Mouse (Mus musculus) liver, embryonic 13.5 days (tissue): ENCODE results near the gene Zfp422. TPM values are rescaled to one million over a fixed set of nuclear protein-coding genes. Genes with fewer than 3 reads are reported as not detected.

Source experiments
- ATAC-seq: fragments of 200-750 bp; cut with Nextera tagmentation; 2 replicates; pipeline ENCODE4 v1.8.0; 2017; ENCODE audit warnings: low read depth, mild to moderate bottlenecking, moderate number of reproducible peaks, moderate library complexity
- DNase-seq: peaks from one replicate; pipeline ENCODE4 v3.0.0; 2022
- H3K27ac ChIP-seq: fragments of 300-500 bp; sonication (generic); 2 replicates; pipeline ENCODE4 v1.5.1; 2015; ENCODE audit warnings: moderate library complexity, mild to moderate bottlenecking, inconsistent platforms
- H3K27me3 ChIP-seq: fragments of 300-500 bp; sonication (generic); 2 replicates; pipeline ENCODE4 v1.6.1; 2015; ENCODE audit warnings: mild to moderate bottlenecking, inconsistent platforms
- H3K36me3 ChIP-seq: fragments of 300-500 bp; sonication (generic); 2 replicates; pipeline ENCODE4 v1.6.1; 2015; ENCODE audit warnings: mild to moderate bottlenecking, inconsistent platforms
- H3K4me1 ChIP-seq: fragments of 300-500 bp; sonication (generic); replicated peaks from 2 replicates; pipeline ENCODE4 v1.6.1; 2015; ENCODE audit warnings: inconsistent platforms
- H3K4me2 ChIP-seq: fragments of 300-500 bp; sonication (generic); 2 replicates; pipeline ENCODE4 v1.6.1; 2015; ENCODE audit warnings: inconsistent platforms, mild to moderate bottlenecking, moderate library complexity
- H3K4me3 ChIP-seq: fragments of 300-500 bp; sonication (generic); replicated peaks from 2 replicates; pipeline ENCODE4 v1.5.1; 2015; ENCODE audit warnings: mild to moderate bottlenecking, inconsistent platforms
- H3K9ac ChIP-seq: fragments of 300-500 bp; sonication (generic); 2 replicates; pipeline ENCODE4 v1.6.1; 2015; ENCODE audit warnings: mild to moderate bottlenecking, inconsistent platforms
- H3K9me3 ChIP-seq: fragments of 300-500 bp; sonication (generic); replicated peaks from 2 replicates; pipeline ENCODE4 v1.6.1; 2016; ENCODE audit warnings: inconsistent platforms
- WGBS: fragments of 180-500 bp; shearing (Covaris S2); methylation state at CpG from one replicate; pipeline ENCODE4 v1.1.7; 2015; ENCODE audit not compliant: insufficient replicate concordance; 5-methylcytosine and 5-hydroxymethylcytosine counted together
- polyA plus RNA-seq: library from polyadenylated mRNA; unstranded; fragments of >200 nt; fragmentation: Nextera tagmentation; extraction: Ambion mirVana; gene quantifications from 2 replicates; pipeline ENCODE4 v1.2.1, GENCODE M21; 2015

The Zfp422 gene
- polyA plus RNA-seq, 1 experiment from 2014 or later: 27.6 TPM

DNA sequence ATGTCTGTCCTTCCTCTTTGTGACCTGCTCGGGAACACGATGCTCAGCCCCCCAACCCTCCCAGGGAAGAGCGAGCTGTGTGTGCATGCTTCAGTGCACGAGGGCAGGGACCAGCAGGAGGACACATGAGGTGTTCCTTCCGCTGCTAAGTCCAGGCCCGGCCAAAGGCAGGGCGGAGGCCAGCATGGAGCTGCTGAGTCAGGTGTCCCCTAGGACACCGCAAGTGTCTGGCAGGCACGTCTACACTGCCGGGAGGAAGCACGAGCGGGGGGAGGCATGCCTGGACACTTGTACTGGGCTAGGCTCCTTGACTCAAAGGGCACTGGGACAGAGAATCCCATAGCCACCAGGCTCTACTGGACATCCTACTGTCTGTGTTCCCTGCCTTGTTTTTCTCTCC lies 19.0 kb upstream of the Zfp422 start:
- H3K27me3 ChIP-seq: no peaks in the 10 kb centered on the region; the same call in 1 of the 2 replicates
- no peak overlapping the region for H3K4me2 ChIP-seq
- H3K9ac ChIP-seq: no peak overlapping the region
- H3K27ac ChIP-seq: no peak overlapping the region
- DNase-seq: no peak
- peaks cover 12% of the 10 kb centered on the region for H3K4me1 ChIP-seq
- H3K36me3 ChIP-seq: no peaks in the 10 kb centered on the region
- WGBS: 68% methylated on average over 12 of the region's 12 CpGs
- ATAC-seq: no peak
- H3K9me3 ChIP-seq: no peaks in the 10 kb centered on the region
- H3K4me3 ChIP-seq: no peak overlapping the region

DNA sequence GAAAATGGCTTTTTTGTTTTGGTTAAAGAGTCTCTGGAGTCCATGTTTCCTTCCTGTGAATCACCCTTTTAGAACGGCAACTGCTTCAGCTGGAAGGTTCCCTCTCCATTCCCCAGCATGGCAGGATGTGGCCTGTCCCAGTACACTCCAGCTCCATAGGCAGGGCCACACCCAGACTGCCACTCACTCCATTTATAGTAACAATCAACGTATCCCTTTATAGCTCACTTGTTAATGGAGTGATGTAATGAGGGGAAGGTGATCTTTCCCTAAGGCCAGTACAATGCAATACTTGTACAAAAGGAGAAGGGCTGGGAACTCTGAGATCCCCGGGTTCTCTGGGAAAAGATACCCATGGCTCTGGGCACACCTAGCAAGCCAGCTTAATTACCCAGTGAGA lies 15.5 kb upstream of the Zfp422 start:
- no peaks in the 10 kb centered on the region for H3K36me3 ChIP-seq
- 48% methylated on average over 3 of the region's 3 CpGs for WGBS
- H3K9me3 ChIP-seq: no peaks in the 10 kb centered on the region
- no peak overlapping the region for H3K4me3 ChIP-seq
- no peak overlapping the region for H3K27ac ChIP-seq
- peaks cover 4% of the 10 kb centered on the region for H3K4me1 ChIP-seq
- no peak overlapping the region for H3K9ac ChIP-seq
- H3K27me3 ChIP-seq: no peaks in the 10 kb centered on the region
- DNase-seq (no peak), ATAC-seq (no peak)
- H3K4me2 ChIP-seq: no peak overlapping the region

DNA sequence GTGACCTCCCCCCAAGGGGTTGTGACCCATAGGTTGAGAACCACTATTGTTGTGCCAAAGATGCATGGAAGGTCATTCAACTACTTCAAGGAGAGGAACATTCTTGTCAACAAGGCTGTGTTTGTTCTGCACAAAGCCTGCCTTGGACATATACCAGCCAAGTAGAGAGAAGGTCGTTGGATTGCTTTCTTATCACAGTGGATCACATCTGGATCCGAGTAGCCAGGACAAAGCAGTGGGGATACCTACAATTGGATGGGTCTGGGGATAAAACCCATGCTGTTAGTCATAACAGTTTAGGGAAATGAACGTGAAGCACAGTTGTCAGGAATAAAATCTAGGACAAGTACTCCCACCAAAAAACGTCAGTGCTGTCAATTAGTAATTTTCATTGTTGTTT lies 15.1 kb upstream of the Zfp422 start:
- 48% methylated on average over 4 of the region's 4 CpGs for WGBS
- H3K27ac ChIP-seq: no peak overlapping the region

DNA sequence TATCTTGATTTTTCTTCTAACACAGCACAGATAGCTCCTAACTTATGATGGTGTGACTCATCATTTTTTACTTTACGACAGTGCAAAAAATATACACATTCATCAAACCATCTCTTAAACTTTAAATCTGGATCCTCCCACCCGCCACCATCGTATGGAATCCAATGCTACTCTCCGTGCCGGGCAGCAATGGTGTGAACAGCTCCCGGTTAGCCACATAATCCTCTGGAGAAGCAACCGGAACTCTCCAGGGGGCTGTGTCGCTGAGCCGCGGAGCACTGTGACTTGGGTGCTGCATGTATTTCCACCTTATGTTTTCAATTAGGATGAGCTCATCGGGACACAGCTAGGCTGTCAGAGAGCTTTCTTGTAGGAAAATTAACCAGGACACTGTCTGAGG lies 14.1 kb upstream of the Zfp422 start:
- Histone ChIP-seq H3K4me1 (peaks cover 9% of the 10 kb centered on the region), H3K4me3 (no peak overlapping the region), H3K36me3 (no peaks in the 10 kb centered on the region), H3K9ac (no peak overlapping the region), H3K4me2 (no peak overlapping the region), H3K27me3 (no peaks in the 10 kb centered on the region), H3K9me3 (no peaks in the 10 kb centered on the region), H3K27ac (no peak overlapping the region)
- whole genome bisulfite sequencing: 75% methylated on average over 11 of the region's 11 CpGs
- ATAC-seq (no peak), DNase-seq (no peak)

More for the DNA sequence above, 15.1 kb upstream of the Zfp422 start:
- no peaks in the 10 kb centered on the region for H3K27me3 ChIP-seq
- H3K9me3 ChIP-seq: no peaks in the 10 kb centered on the region
- no peaks in the 10 kb centered on the region for H3K36me3 ChIP-seq
- H3K4me2 ChIP-seq: no peak overlapping the region
- DNase-seq (no peak), ATAC-seq (no peak)
- no peak overlapping the region for H3K4me3 ChIP-seq
- H3K9ac ChIP-seq: no peak overlapping the region
- peaks cover 8% of the 10 kb centered on the region for H3K4me1 ChIP-seq

DNA sequence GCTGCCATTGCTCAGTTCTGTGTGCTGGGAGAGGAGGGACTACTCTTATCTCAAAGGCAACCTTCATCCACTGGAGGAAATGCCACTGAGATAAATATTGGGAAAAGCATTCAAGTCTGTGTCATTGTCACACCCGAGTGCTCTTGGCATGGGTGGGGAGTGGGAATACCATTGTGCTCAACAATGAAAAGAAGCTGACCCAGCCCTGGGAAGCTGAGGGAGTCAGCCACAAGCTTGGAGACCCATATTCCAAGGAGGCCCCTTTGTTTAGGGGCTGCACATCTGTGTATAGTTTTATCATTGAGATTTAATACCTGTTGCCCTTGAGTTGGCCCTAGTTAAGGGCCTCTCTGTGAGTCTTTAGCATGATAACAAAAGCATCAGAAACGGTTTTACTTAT lies 10.9 kb upstream of the Zfp422 start:
- ATAC-seq (0 out of 2 replicates have a peak, but pooled peaks have one; percentile 19), DNase-seq (no peak)
- H3K4me2 ChIP-seq: no peak overlapping the region
- peaks cover 26% of the 10 kb centered on the region for H3K4me1 ChIP-seq
- no peak overlapping the region for H3K27ac ChIP-seq
- no peak overlapping the region for H3K9ac ChIP-seq
- H3K27me3 ChIP-seq: no peaks in the 10 kb centered on the region
- WGBS: 40% methylated on average over 2 of the region's 2 CpGs
- no peaks in the 10 kb centered on the region for H3K36me3 ChIP-seq
- H3K9me3 ChIP-seq: no peaks in the 10 kb centered on the region
- H3K4me3 ChIP-seq: no peak overlapping the region

DNA sequence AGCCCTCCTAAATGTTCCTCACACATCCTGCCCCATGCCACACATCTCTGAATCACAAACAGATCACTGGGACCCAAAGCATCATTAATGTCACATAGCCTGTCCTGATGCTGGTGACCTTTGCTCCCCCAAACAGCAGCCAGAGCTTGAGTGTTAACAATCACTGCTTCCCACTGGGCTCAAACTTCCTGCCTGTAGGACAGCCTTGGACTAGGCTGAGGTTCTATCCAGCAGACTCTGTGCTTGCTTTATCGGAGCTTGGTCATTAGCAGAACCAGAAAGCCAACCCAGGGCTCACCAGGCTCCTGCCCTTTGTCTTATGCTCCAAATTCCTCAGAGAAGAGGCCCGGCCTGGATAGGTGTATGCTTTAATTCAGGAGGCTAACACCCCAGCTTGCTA lies 10.1 kb upstream of the Zfp422 start:
- H3K36me3 ChIP-seq: no peaks in the 10 kb centered on the region
- H3K9ac ChIP-seq: no peak overlapping the region
- H3K4me3 ChIP-seq: no peak overlapping the region
- no peaks in the 10 kb centered on the region for H3K27me3 ChIP-seq
- H3K4me1 ChIP-seq: peaks cover 33% of the 10 kb centered on the region
- WGBS: 62% methylated on average over 2 of the region's 2 CpGs
- DNase-seq: no peak
- no peaks in the 10 kb centered on the region for H3K9me3 ChIP-seq
- ATAC-seq: no peak
- H3K27ac ChIP-seq: no peak overlapping the region
- H3K4me2 ChIP-seq: no peak overlapping the region

DNA sequence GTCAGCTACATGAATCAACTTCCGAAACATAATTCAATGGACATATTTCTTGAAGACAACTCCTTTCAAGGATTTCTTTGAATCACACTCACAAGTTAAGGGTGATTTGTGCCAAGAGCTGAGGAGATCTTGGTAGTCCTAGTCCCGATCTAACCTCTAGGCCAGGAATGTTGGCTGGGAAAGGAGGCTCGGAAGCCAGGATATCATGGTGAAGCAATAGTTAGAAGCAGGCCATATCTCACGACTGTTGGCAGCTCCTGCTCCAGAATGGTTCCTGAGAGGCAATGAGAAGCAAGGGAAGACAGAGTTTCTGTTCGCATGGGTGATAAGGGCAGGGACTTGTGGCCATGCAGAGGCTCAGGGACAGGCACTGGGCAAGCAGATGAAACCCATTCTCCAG lies 8.7 kb upstream of the Zfp422 start:
- WGBS: 60% methylated on average over 5 of the region's 5 CpGs
- Histone ChIP-seq H3K36me3 (no peaks in the 10 kb centered on the region), H3K9me3 (no peaks in the 10 kb centered on the region), H3K27me3 (no peaks in the 10 kb centered on the region), H3K4me3 (no peak overlapping the region), H3K4me2 (no peak overlapping the region), H3K4me1 (peaks cover 33% of the 10 kb centered on the region), H3K9ac (no peak overlapping the region), H3K27ac (no peak overlapping the region)
- DNase-seq (no peak), ATAC-seq (no peak)

DNA sequence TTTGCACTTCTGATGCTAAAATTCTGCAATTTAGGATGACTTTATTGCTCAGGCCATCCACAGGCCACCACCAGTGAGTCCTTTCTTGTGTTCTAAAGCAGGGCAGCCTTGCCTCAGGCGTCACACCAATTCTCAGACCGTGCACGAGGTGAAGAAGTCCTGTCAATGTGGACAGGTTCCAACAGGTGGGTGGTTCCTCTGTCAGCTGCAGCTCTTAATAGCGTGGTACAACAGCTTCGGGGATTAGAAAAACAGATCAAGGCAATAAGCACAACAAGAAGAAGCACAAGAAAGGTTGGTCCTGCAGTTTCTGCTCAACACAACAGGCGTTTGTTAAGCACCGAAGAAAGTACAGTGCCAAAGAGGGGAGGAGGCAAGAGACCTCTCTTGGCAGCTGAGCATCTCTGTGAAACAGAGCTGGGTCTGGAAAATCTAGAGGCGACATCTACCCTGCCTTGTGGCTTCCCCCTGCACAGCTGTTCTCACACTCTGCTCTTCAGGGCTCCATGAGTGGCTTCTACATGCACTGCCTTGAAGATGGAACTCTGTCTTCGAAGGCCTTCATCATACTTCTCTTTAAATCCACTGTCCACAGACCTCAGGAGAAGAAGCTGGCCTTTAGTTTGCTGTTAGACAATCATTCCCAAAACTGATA lies 7.9 kb upstream of the Zfp422 start:
- ATAC-seq (no peak), DNase-seq (no peak)
- Histone ChIP-seq H3K4me1 (peaks cover 36% of the 10 kb centered on the region), H3K9ac (no peak overlapping the region), H3K27ac (peak overlapping the region; percentile 58; the same call in 1 of the 2 replicates), H3K36me3 (no peaks in the 10 kb centered on the region), H3K4me2 (no peak overlapping the region), H3K27me3 (no peaks in the 10 kb centered on the region), H3K9me3 (no peaks in the 10 kb centered on the region), H3K4me3 (no peak overlapping the region)
- WGBS: 59% methylated on average over 9 of the region's 9 CpGs

DNA sequence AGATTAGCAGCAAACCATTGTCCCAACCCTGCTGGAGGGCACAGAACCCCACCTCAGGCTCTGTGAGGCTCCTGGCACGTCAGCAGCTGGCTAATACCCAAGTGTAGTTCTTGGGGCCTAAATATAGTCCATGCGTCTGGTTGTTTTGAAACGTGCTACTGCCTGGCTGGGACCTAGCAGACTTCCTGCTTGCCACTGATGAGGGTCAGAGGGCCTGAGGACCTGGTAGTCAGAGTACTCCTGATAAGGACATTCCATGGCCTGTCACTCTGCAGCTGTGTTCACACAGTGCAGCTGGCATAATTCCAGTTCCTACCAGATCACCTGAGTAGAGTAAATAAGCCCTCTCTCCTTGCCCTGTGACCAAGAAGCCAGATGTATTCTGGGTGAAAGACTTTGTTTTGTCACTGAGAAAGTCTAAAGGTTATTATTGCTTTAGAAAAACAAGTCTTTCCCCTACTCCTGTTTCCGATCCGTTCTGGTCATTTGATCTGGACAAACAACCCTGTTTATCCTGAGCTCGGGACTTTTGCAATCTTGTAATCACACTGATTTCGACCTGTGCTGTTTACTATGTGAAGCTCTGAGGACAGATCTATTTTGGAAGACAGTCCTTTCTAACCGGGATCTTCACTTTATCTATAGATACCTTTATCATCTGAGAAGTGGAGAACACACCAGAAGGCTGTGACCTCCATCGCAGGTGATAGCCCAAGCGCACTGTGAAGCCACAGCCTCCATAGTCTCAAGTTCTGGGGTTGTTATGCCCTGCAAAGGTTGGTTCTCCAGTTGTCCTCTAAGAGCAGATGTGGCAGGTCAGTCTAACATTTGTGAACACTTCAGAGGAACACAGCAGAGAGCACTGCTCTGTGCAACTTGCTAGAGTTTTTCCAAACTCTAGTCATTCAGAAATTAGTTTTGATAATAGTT lies 6.7 kb upstream of the Zfp422 start:
- Histone ChIP-seq H3K4me1 (peaks cover 36% of the 10 kb centered on the region), H3K4me2 (no peak overlapping the region), H3K27me3 (no peaks in the 10 kb centered on the region), H3K9ac (no peak overlapping the region), H3K4me3 (no peak overlapping the region), H3K36me3 (no peaks in the 10 kb centered on the region), H3K9me3 (no peaks in the 10 kb centered on the region), H3K27ac (peak overlapping the region; percentile 79)
- 34% methylated on average over 10 of the region's 10 CpGs for WGBS
- ATAC-seq: peak; percentile 82
- DNase-seq: no peak

DNA sequence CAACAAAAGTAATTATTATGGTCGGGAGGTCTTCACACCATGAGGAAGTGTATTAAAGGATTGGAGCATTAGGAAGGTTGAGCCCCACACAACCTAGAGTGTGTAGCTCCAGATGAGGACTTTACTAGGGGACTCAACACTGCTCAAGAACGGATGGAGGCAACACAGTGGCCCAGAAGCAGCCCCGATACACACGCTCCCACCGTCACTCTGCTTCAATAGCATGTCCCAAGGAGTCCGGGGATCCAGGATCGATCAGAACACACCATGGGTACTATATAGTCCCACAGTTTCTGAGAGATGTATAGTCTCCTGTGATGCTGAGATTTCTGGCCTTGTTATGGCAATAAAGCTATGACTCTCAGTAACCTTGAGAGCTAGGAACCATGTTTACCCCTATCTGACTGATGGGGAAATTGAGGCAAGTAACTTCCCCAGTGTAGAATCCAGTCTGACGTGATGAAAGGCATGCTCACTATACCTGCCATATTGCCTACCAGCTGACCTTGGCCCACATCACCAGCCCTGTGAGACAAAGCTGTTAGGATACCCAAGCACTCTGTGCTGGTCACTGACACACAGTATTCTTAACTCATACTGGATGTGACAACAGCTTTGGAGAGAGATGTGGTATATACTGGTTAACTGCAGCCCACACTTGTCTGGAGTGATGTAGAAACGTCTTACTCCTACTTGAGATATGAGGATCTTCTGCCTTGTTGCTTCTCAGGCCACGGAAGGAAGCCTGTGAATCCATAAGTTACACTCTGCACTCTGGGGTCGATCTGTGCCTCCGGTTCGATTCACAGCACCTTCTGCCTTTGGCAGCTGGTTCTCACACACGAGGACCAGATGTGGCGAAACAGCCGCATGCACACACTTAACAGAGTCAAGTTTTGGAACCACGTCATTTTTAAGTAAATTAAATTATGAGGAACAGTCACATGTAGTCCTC lies 5.2 kb upstream of the Zfp422 start:
- H3K4me1 ChIP-seq: peaks cover 39% of the 10 kb centered on the region
- H3K4me2 ChIP-seq: no peak overlapping the region
- H3K27ac ChIP-seq: peak overlapping the region; percentile 79
- ATAC-seq: no peak
- H3K9me3 ChIP-seq: no peaks in the 10 kb centered on the region
- H3K27me3 ChIP-seq: no peaks in the 10 kb centered on the region
- H3K9ac ChIP-seq: no peak overlapping the region
- no peak overlapping the region for H3K4me3 ChIP-seq
- no peak for DNase-seq
- 77% methylated on average over 17 of the region's 17 CpGs for WGBS
- H3K36me3 ChIP-seq: no peaks in the 10 kb centered on the region

DNA sequence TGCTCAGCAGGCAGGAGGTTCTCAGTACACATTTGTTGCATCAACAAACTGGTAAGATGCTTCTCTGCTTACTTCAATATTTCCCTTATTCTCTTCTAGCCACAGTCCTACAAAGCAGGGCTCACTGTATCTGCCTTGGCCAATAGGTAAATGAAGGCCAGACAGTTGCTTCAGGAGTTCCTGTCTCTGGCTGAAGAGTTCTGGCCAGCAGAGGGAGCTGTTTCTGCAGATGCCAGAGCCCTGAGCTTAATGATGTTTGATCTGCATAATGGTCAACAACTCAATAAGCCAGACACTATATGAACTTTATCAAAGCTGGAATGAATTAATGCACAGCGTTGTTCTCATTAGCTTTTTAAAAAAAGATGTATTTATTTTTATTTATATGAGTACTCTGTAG lies 3.3 kb upstream of the Zfp422 start:
- no peaks in the 10 kb centered on the region for H3K9me3 ChIP-seq
- H3K4me2 ChIP-seq: no peak overlapping the region
- H3K27me3 ChIP-seq: no peaks in the 10 kb centered on the region
- no peaks in the 10 kb centered on the region for H3K36me3 ChIP-seq
- H3K9ac ChIP-seq: no peak overlapping the region
- ATAC-seq (no peak), DNase-seq (peak; percentile 33)
- H3K27ac ChIP-seq: no peak overlapping the region
- H3K4me1 ChIP-seq: peaks cover 47% of the 10 kb centered on the region
- no peak overlapping the region for H3K4me3 ChIP-seq
- WGBS: 33% methylated on average over 1 of the region's 1 CpGs
